Mouse (Mus musculus) CH12.LX (cell line): Measurements from ENCODE around the gene Rundc3a. TPM values are rescaled to one million over a fixed set of nuclear protein-coding genes. Genes with fewer than 3 reads are reported as not detected.

Source experiments
- DNase-seq: peaks from one replicate; pipeline ENCODE4 v3.0.0-alpha.2; 2013; ENCODE audit errors: extremely low read depth
- H3K27ac ChIP-seq: 2 replicates; pipeline ENCODE4 v1.5.1; 2012; ENCODE audit warnings: low read depth, mild to moderate bottlenecking, control low read depth, moderate library complexity; ENCODE audit not compliant: insufficient read depth
- H3K27me3 ChIP-seq: replicated peaks from 2 replicates; pipeline ENCODE3; 2012; ENCODE audit warnings: inconsistent platforms
- H3K36me3 ChIP-seq, 2 experiments: replicated peaks in 1 of 2; 2 replicates each; pipeline versions ENCODE3 to v1.6.1; 2012; ENCODE audit warnings: inconsistent platforms in 1 of 2, low read length in 1 of 2, mild to moderate bottlenecking in 1 of 2, mixed read lengths in 1 of 2, moderate library complexity in 1 of 2; ENCODE audit not compliant: control insufficient read depth in 1 of 2, insufficient read depth in 1 of 2
- H3K4me1 ChIP-seq, 2 experiments: 2 replicates each; pipeline ENCODE4 v1.6.1; 2012; ENCODE audit warnings: inconsistent platforms in 1 of 2, moderate library complexity in 1 of 2; ENCODE audit not compliant: insufficient read depth in 2 of 2, control insufficient read depth in 1 of 2
- H3K4me2 ChIP-seq: 2 replicates; pipeline ENCODE4 v1.6.1; 2012; ENCODE audit warnings: low read depth, mild to moderate bottlenecking, control low read depth; ENCODE audit not compliant: poor library complexity, insufficient read depth, severe bottlenecking
- H3K4me3 ChIP-seq, 3 experiments: fragments of 150-350 bp in 1 of 3; sonication (generic) in 1 of 3; replicated peaks in 1 of 3; 2 replicates each; pipeline versions ENCODE3 to v1.5.1; 2011 to 2012; ENCODE audit warnings: low read depth in 2 of 3, low read length in 2 of 3, mild to moderate bottlenecking in 2 of 3, moderate library complexity in 2 of 3, control low read depth in 1 of 3, improper control_type of control experiment in 1 of 3, inconsistent platforms in 1 of 3, mixed read lengths in 1 of 3; ENCODE audit not compliant: poor library complexity in 1 of 3
- H3K79me2 ChIP-seq: replicated peaks from 2 replicates; pipeline ENCODE4 v1.6.1; 2012; ENCODE audit warnings: mild to moderate bottlenecking, moderate library complexity; ENCODE audit not compliant: control insufficient read depth, poor library complexity, insufficient read depth, severe bottlenecking; ENCODE audit errors: extremely low read depth
- H3K9ac ChIP-seq: 2 replicates; pipeline ENCODE4 v1.6.1; 2012; ENCODE audit warnings: low read depth, mild to moderate bottlenecking, control low read depth, moderate library complexity; ENCODE audit not compliant: insufficient read depth
- H3K9me3 ChIP-seq: replicated peaks from 2 replicates; pipeline ENCODE3; 2012; ENCODE audit warnings: low read length, inconsistent platforms, mixed read lengths
- BHLHE40 ChIP-seq: IDR thresholded peaks from 2 replicates; pipeline ENCODE4 v1.6.1; 2011; ENCODE audit warnings: mild to moderate bottlenecking, low read depth, low read length, improper control_type of control experiment
- CTCF ChIP-seq, 2 experiments: IDR thresholded peaks in 1 of 2; conservative IDR thresholded peaks in 1 of 2; 2 replicates each; pipeline ENCODE4 v1.5.1; 2011 to 2012; ENCODE audit warnings: low read depth in 2 of 2, low read length in 2 of 2, improper control_type of control experiment in 1 of 2, inconsistent platforms in 1 of 2, mild to moderate bottlenecking in 1 of 2, moderate library complexity in 1 of 2
- ELF1 ChIP-seq: IDR thresholded peaks from 2 replicates; pipeline ENCODE4 v1.6.1; 2014; ENCODE audit warnings: low read depth, mild to moderate bottlenecking, inconsistent platforms, low read length, improper control_type of control experiment
- EP300 ChIP-seq: IDR thresholded peaks from 2 replicates; pipeline ENCODE4 v1.6.1; 2011; ENCODE audit warnings: low read length, improper control_type of control experiment
- GABPA ChIP-seq: IDR thresholded peaks from 2 replicates; pipeline ENCODE4 v1.6.1; 2012; ENCODE audit warnings: low read depth, low read length, improper control_type of control experiment, inconsistent platforms; ENCODE audit not compliant: insufficient replicate concordance
- IRF4 ChIP-seq: IDR thresholded peaks from 2 replicates; pipeline ENCODE4 v1.6.1; 2014; ENCODE audit warnings: low read depth, mild to moderate bottlenecking, inconsistent platforms, low read length, improper control_type of control experiment
- KAT2A ChIP-seq: IDR thresholded peaks from 2 replicates; pipeline ENCODE4 v1.6.1; 2012; ENCODE audit warnings: low read length, improper control_type of control experiment, inconsistent platforms; ENCODE audit not compliant: insufficient replicate concordance
- MAFK ChIP-seq: IDR thresholded peaks from 2 replicates; pipeline ENCODE4 v1.6.1; 2011; ENCODE audit warnings: low read length, improper control_type of control experiment; ENCODE audit not compliant: insufficient replicate concordance
- MAX ChIP-seq: IDR thresholded peaks from 2 replicates; pipeline ENCODE4 v1.6.1; 2011; ENCODE audit warnings: low read length, improper control_type of control experiment
- MAZ ChIP-seq: IDR thresholded peaks from 2 replicates; pipeline ENCODE4 v1.6.1; 2012; ENCODE audit warnings: low read depth, mild to moderate bottlenecking, inconsistent platforms, low read length, improper control_type of control experiment, moderate library complexity
- MEF2A ChIP-seq: IDR thresholded peaks from 2 replicates; pipeline ENCODE4 v1.6.1; 2014; ENCODE audit warnings: low read depth, mild to moderate bottlenecking, inconsistent platforms, low read length, improper control_type of control experiment, borderline replicate concordance
- MXI1 ChIP-seq: IDR thresholded peaks from 2 replicates; pipeline ENCODE4 v1.6.1; 2011; ENCODE audit warnings: mild to moderate bottlenecking, low read depth, low read length, improper control_type of control experiment
- MYC ChIP-seq: IDR thresholded peaks from 2 replicates; pipeline ENCODE4 v1.6.1; 2011; ENCODE audit warnings: low read depth, mild to moderate bottlenecking, improper control_type of control experiment, low read length
- RAD21 ChIP-seq: IDR thresholded peaks from 2 replicates; pipeline ENCODE4 v1.6.1; 2011; ENCODE audit warnings: low read depth, mild to moderate bottlenecking, low read length, improper control_type of control experiment, moderate library complexity
- SMC3 ChIP-seq: IDR thresholded peaks from 2 replicates; pipeline ENCODE4 v1.6.1; 2011; ENCODE audit warnings: low read depth, low read length, improper control_type of control experiment
- TCF12 ChIP-seq: IDR thresholded peaks from 2 replicates; pipeline ENCODE4 v1.6.1; 2014; ENCODE audit warnings: low read depth, mild to moderate bottlenecking, inconsistent platforms, low read length, improper control_type of control experiment
- UBTF ChIP-seq: IDR thresholded peaks from 2 replicates; pipeline ENCODE4 v1.6.1; 2012; ENCODE audit warnings: low read depth, mild to moderate bottlenecking, inconsistent platforms, low read length, improper control_type of control experiment, moderate library complexity
- USF1 ChIP-seq: IDR thresholded peaks from 2 replicates; pipeline ENCODE4 v1.6.1; 2014; ENCODE audit warnings: low read depth, mild to moderate bottlenecking, inconsistent platforms, low read length, improper control_type of control experiment
- USF2 ChIP-seq: conservative IDR thresholded peaks from 2 replicates; pipeline ENCODE4 v1.6.1; 2011; ENCODE audit warnings: low read depth, low read length, improper control_type of control experiment
- ZMIZ1 ChIP-seq: IDR thresholded peaks from 2 replicates; pipeline ENCODE4 v1.6.1; 2012; ENCODE audit warnings: low read depth, mild to moderate bottlenecking, inconsistent platforms, low read length, improper control_type of control experiment
- ZNF384 ChIP-seq: IDR thresholded peaks from 2 replicates; pipeline ENCODE4 v1.6.1; 2012; ENCODE audit warnings: low read depth, low read length, improper control_type of control experiment, inconsistent platforms
- dilution Hi-C: fragments of 300-500 bp; cut with MboI; formaldehyde crosslinking; loops from 2 replicates; pipeline ENCODE4 v1.14.3; 2020; ENCODE audit warnings: low sequenced_read_pairs; ENCODE audit not compliant: extremely low pct_unique_long_range_greater_than_20kb, extremely low pct_ligation_motif_present
- in situ Hi-C: fragments of 300-500 bp; cut with MboI; formaldehyde crosslinking; loops from 3 replicates; pipeline ENCODE4 v1.14.3; 2019; ENCODE audit warnings: low sequenced_read_pairs, low pct_ligation_motif_present, low pct_unique_long_range_greater_than_20kb, mixed read lengths
- polyA plus RNA-seq: library from polyadenylated mRNA; unstranded; fragments of >175 nt; gene quantifications from 2 replicates; pipeline ENCODE4 v1.2.1, GENCODE M21; 2012; ENCODE audit warnings: low read depth; ENCODE audit not compliant: insufficient read length
- total RNA-seq, 2 experiments: library from RNA; depleted of rRNA; stranded (reverse); fragments of 300-350 nt in 1 of 2; fragments of >200 nt in 1 of 2; gene quantifications; 2 replicates each; pipeline ENCODE4 v1.2.3; 2012 to 2014

The Rundc3a gene
- total and polyA plus RNA-seq, 3 experiments: 1.4 to 16.3 (median 3.3) TPM

GRCm38 (mm10) chr11:102442089-102442488 is 48.9 kb downstream of the Rundc3a start:
- TF ChIP-seq IRF4: no peak
- no peak for TF ChIP-seq USF2
- TF ChIP-seq MEF2A: no peak
- no peak for TF ChIP-seq CTCF (conservative IDR thresholded peaks at IDR 0.05 in 1 of 2, IDR thresholded peaks at IDR 0.05 in 1 of 2; ENCODE audit: low read depth in 2 of 2, low read length in 2 of 2)
- no peak for TF ChIP-seq ZNF384
- TF ChIP-seq MAFK: no peak
- TF ChIP-seq EP300: no peak
- in situ Hi-C loops (no loop called here), dilution Hi-C loops (no loop called here)
- Histone ChIP-seq H3K79me2 (no peaks in the 10 kb centered on the region), H3K27me3 (peaks cover 42% of the 10 kb centered on the region), H3K36me3 (peaks cover 3 to 14% of the 10 kb centered on the region in 2 experiments), H3K4me3 (no peak overlapping the region), H3K27ac (no peak overlapping the region), H3K4me1 (no peaks in the 10 kb centered on the region), H3K4me2 (no peak overlapping the region), H3K9me3 (peaks cover 27% of the 10 kb centered on the region), H3K9ac (no peak overlapping the region)
- no peak for DNase-seq

GRCm38 (mm10) chr11:102443740-102444139 is 50.5 kb downstream of the Rundc3a start:
- in situ Hi-C loops (no loop called here), dilution Hi-C loops (no loop called here)
- no peaks in the 10 kb centered on the region for H3K79me2 ChIP-seq
- no peaks in the 10 kb centered on the region for H3K36me3 ChIP-seq
- H3K27me3 ChIP-seq: peaks cover 54% of the 10 kb centered on the region
- H3K4me2 ChIP-seq: no peak overlapping the region
- H3K9me3 ChIP-seq: peaks cover 18% of the 10 kb centered on the region
- TF ChIP-seq ZMIZ1 (no peak), MYC (no peak), MEF2A (no peak), BHLHE40 (no peak), SMC3 (no peak), USF2 (no peak), TCF12 (no peak), USF1 (no peak), MXI1 (no peak), MAZ (no peak)
- H3K4me3 ChIP-seq: no peak overlapping the region
- no peak overlapping the region for H3K27ac ChIP-seq
- no peak for DNase-seq
- no peaks in the 10 kb centered on the region for H3K4me1 ChIP-seq
- H3K9ac ChIP-seq: no peak overlapping the region

GRCm38 (mm10) chr11:102444321-102444720 is 51.1 kb downstream of the Rundc3a start:
- in situ Hi-C loops: no loop called here
- H3K36me3 ChIP-seq: no peaks in the 10 kb centered on the region
- no peak for TF ChIP-seq MAZ
- no peak for TF ChIP-seq IRF4
- TF ChIP-seq KAT2A: no peak
- no peak for TF ChIP-seq ZNF384
- no peak for TF ChIP-seq UBTF
- no peak for TF ChIP-seq GABPA
- TF ChIP-seq RAD21: no peak
- no peak for TF ChIP-seq CTCF (conservative IDR thresholded peaks at IDR 0.05 in 1 of 2, IDR thresholded peaks at IDR 0.05 in 1 of 2; ENCODE audit: low read depth in 2 of 2, low read length in 2 of 2)
- TF ChIP-seq BHLHE40: no peak
- TF ChIP-seq MAX: no peak
- no peak for TF ChIP-seq ELF1
- no peak for TF ChIP-seq MAFK
- no peak for TF ChIP-seq MYC
- no peak overlapping the region for H3K27ac ChIP-seq
- no peak overlapping the region for H3K4me3 ChIP-seq
- peaks cover 17% of the 10 kb centered on the region for H3K9me3 ChIP-seq
- peaks cover 60% of the 10 kb centered on the region for H3K27me3 ChIP-seq
- H3K9ac ChIP-seq: no peak overlapping the region
- no peaks in the 10 kb centered on the region for H3K79me2 ChIP-seq
- dilution Hi-C loops: no loop called here
- no peaks in the 10 kb centered on the region for H3K4me1 ChIP-seq
- no peak for DNase-seq
- H3K4me2 ChIP-seq: no peak overlapping the region
